Mouse (Mus musculus): ENCODE measurements around the gene Gm17364.
"Not testable (repeated sequence)": the region's sequence is repeated elsewhere in the genome, so short reads cannot be mapped to it uniquely, and the experiment has no call there.

The Gm17364 gene

GRCm38 (mm10) chr13:41252141-41252540, 21.6 kb downstream of the Gm17364 start:
- DNase-seq (ENCODE audit: low read depth, low spot score) = no peak

GRCm38 (mm10) chr13:41251667-41252066, 22.1 kb downstream of the Gm17364 start:
- no peak for DNase-seq (ENCODE audit: low read depth, low spot score)

GRCm38 (mm10) chr13:41251232-41251631, 22.5 kb downstream of the Gm17364 start:
- not testable (repeated sequence) for DNase-seq (ENCODE audit: low read depth, low spot score)

- DNase-seq (ENCODE audit: low read depth, low spot score) = peak; percentile 50
These were observed 23.3 kb downstream of the Gm17364 start for GRCm38 (mm10) chr13:41250318-41250981.

- DNase-seq (ENCODE audit: low read depth, low spot score) = peak; percentile 99
These were observed 24.0 kb downstream of the Gm17364 start, which contains the start of gene Smim13 for GRCm38 (mm10) chr13:41249538-41250317. TSS of gene Smim13 (plus strand) at chr13:41249844.

- DNase-seq (ENCODE audit: low read depth, low spot score) = peak; percentile 68
These were observed 24.8 kb downstream of the Gm17364 start for GRCm38 (mm10) chr13:41248751-41249520.

- DNase-seq (ENCODE audit: low read depth, low spot score) = no peak
These were observed 29.4 kb downstream of the Gm17364 start for GRCm38 (mm10) chr13:41244306-41244830.

- no peak for DNase-seq (ENCODE audit: low read depth, low spot score)
These were observed 32.2 kb downstream of the Gm17364 start for GRCm38 (mm10) chr13:41241557-41241956.

GRCm38 (mm10) chr13:41238805-41239130, 35.0 kb downstream of the Gm17364 start:
- DNase-seq (ENCODE audit: low read depth, low spot score) = peak; percentile 85

- no peak for DNase-seq (ENCODE audit: low read depth, low spot score)
These were observed 35.6 kb downstream of the Gm17364 start for GRCm38 (mm10) chr13:41238035-41238804.

GRCm38 (mm10) chr13:41235845-41236741, 37.7 kb downstream of the Gm17364 start:
- DNase-seq (ENCODE audit: low read depth, low spot score) = no peak

- DNase-seq (ENCODE audit: low read depth, low spot score) = no peak
These were observed 38.6 kb downstream of the Gm17364 start for GRCm38 (mm10) chr13:41235181-41235580.

GRCm38 (mm10) chr13:41233241-41233640, 40.5 kb downstream of the Gm17364 start:
- no peak for DNase-seq (ENCODE audit: low read depth, low spot score)

- no peak for DNase-seq (ENCODE audit: low read depth, low spot score)
These were observed 41.6 kb downstream of the Gm17364 start for GRCm38 (mm10) chr13:41232209-41232608.

GRCm38 (mm10) chr13:41231389-41231983, 42.3 kb downstream of the Gm17364 start:
- DNase-seq (ENCODE audit: low read depth, low spot score) = peak; percentile 63

GRCm38 (mm10) chr13:41230256-41230655, 43.5 kb downstream of the Gm17364 start:
- DNase-seq (ENCODE audit: low read depth, low spot score) = no peak

GRCm38 (mm10) chr13:41228060-41228459, 45.7 kb downstream of the Gm17364 start:
- no peak for DNase-seq (ENCODE audit: low read depth, low spot score)

- no peak for DNase-seq (ENCODE audit: low read depth, low spot score)
These were observed 47.3 kb downstream of the Gm17364 start for GRCm38 (mm10) chr13:41226513-41226912.
